Mouse (Mus musculus): ENCODE measurements around the gene Dysf. TPM values are rescaled to one million over a fixed set of nuclear protein-coding genes. Genes with fewer than 3 reads are reported as not detected.
"Not testable (repeated sequence)": the region's sequence is repeated elsewhere in the genome, so short reads cannot be mapped to it uniquely, and the experiment has no call there.

Gene Dysf
- polyA plus RNA-seq, 1 experiment from 2014 or later = 13.1 TPM

DNA sequence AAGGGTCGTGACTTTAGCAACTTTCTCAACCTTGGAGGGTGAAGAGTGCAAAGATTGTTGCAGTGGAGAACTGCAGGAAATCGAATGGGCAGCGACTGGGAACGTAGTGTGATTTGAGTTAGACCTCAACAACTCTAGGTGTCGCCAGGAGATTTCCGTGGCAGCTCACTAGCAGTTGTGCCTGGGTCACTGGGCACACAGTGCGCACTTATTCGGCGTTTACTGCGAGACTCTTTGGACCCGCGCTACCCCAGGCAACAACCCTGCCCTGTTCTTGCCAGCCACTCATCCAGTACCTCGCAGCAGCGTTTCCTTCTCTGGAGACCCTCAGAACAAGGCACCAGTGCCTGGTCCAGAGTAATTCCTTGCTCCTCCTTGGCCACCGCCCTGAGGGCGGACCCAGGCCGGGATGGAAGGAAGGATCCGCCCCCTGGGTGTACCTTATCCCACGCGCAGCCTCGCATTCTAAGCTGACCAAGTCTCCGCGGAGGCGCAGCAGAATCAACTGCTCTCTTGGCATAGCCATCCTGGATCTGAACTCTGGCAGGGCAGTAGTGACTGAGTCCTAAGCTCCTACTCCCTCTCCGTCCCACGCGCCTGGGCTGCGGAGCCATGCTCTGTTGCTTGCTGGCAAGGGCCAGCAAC is 10.6 kb downstream of the Dysf start:
- Histone ChIP-seq H3K4me3 (peak overlapping the region; percentile 52), H3K9ac (peak overlapping the region; percentile 77), H3K4me1 (peaks cover 69% of the 10 kb centered on the region), H3K9me3 (no peaks in the 10 kb centered on the region), H3K4me2 (peak overlapping the region; percentile 78), H3K27ac (replicated peaks) (peak overlapping the region; percentile 51), H3K27me3 (replicated peaks) (no peaks in the 10 kb centered on the region), H3K36me3 (peaks cover 4% of the 10 kb centered on the region; the same call in 1 of the 2 replicates)
- 2% methylated on average over 28 of the region's 28 CpGs for WGBS
- ATAC-seq (ENCODE audit: extremely low read depth, insufficient number of reproducible peaks, low FRiP score, low TSS enrichment) = peak; percentile 29; the same call in 1 of the 2 replicates

DNA sequence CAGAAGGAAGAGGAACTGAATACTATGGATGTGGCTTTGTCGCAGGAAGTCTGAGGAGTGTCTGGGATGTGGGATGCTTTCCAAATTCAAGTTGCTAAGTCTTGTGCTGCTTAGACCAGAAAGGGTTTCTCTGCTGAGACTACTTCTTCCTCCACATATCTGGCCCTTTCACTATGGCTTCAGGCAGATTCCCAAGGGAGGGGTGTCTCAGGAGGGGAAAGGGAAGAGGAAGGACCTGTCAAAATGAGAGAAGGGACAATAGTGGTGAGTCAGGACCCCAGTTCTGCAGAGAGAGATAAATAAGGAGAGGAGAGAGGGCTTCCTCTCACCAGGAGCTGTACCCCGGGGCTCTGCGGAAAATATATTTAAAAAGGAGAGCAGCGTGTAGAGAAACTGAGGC is 11.6 kb downstream of the Dysf start:
- Histone ChIP-seq H3K4me1 (peaks cover 61% of the 10 kb centered on the region), H3K27ac (replicated peaks) (peak overlapping the region; percentile 51; the same call in 1 of the 2 replicates), H3K9me3 (no peaks in the 10 kb centered on the region), H3K36me3 (peaks cover 4% of the 10 kb centered on the region; the same call in 1 of the 2 replicates), H3K9ac (peak overlapping the region; percentile 29; the same call in 1 of the 2 replicates), H3K27me3 (replicated peaks) (no peaks in the 10 kb centered on the region), H3K4me3 (peak overlapping the region; percentile 52), H3K4me2 (peak overlapping the region; percentile 78)
- 65% methylated on average over 4 of the region's 4 CpGs for WGBS
- ATAC-seq (ENCODE audit: extremely low read depth, insufficient number of reproducible peaks, low FRiP score, low TSS enrichment) = no peak

DNA sequence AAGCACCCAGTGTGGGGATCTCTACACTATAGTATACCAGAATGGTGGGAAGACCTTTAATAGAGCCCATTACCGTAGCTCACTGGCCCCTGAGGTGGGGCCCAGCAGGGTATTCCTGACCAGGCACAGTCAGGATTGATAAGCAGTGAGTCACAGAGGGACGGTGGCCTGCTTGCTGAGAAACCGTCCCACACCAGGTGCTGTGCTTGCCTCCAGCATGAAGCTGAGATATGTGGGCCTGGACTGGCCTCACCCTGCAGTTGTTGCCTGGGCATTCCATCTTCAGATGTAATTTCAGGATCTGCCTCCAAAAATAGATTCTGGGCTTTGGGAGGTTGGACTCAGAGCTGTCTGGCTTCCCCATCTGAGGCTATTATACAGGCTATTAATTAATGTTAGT is 13.6 kb downstream of the Dysf start:
- no peaks in the 10 kb centered on the region for H3K9me3 ChIP-seq
- H3K36me3 ChIP-seq = peaks cover 18% of the 10 kb centered on the region
- 25% methylated on average over 3 of the region's 3 CpGs for WGBS
- peak overlapping the region; percentile 73 for H3K27ac ChIP-seq (replicated peaks)
- H3K4me2 ChIP-seq = peak overlapping the region; percentile 78
- H3K4me1 ChIP-seq = peaks cover 48% of the 10 kb centered on the region
- 0 out of 2 replicates have a peak overlapping the region, but pooled peaks have one; percentile 4 for H3K4me3 ChIP-seq
- H3K27me3 ChIP-seq (replicated peaks) = no peaks in the 10 kb centered on the region
- no peak overlapping the region for H3K9ac ChIP-seq
- no peak; the same call in 1 of the 2 replicates for ATAC-seq (ENCODE audit: extremely low read depth, insufficient number of reproducible peaks, low FRiP score, low TSS enrichment)

DNA sequence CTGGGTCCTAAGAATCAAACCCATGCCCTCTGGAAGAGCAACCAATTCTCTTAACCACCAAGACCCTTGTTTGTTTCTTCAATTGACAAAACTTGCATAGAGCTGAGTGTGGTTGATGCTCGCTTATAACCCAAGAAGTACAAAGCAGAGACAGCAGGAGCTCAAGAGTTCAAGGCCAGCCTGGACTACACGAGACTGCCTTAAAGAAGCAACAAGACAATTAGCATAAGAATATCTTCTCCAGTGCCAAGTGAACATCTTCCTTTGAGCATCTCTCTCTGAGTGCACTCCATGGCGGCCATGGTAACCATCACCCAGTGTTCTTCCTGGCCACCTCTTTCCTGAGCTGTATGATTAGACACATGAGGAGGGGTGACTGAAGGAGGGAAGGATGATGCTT is 17.2 kb downstream of the Dysf start:
- peaks cover 19% of the 10 kb centered on the region for H3K36me3 ChIP-seq
- H3K4me1 ChIP-seq = peaks cover 36% of the 10 kb centered on the region
- no peak overlapping the region for H3K4me2 ChIP-seq
- H3K9me3 ChIP-seq = no peaks in the 10 kb centered on the region
- H3K27me3 ChIP-seq (replicated peaks) = no peaks in the 10 kb centered on the region
- H3K4me3 ChIP-seq = no peak overlapping the region
- no peak for ATAC-seq (ENCODE audit: extremely low read depth, insufficient number of reproducible peaks, low FRiP score, low TSS enrichment)
- no peak overlapping the region for H3K27ac ChIP-seq (replicated peaks)
- WGBS = 82% methylated on average over 3 of the region's 3 CpGs
- no peak overlapping the region for H3K9ac ChIP-seq

DNA sequence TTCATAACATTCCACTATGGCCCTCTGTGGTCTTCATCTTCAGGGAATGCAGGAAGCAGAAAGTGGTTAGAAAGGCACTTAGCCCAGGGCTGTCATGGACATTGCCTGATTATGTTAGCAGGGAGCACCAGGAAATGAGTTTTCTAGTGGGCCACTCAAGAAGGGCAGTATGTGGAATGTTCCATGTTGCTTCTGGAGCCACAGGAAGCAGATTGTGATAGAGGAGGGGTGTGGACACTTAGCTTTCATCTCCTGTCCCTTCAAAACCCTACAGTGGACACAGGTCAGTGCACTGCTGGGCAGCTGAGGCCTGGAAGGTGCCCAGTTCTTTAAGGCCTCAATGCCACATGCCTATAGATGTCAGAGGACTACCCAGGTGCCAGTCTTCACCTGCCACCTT is 20.4 kb downstream of the Dysf start:
- Histone ChIP-seq H3K9ac (no peak overlapping the region), H3K4me3 (no peak overlapping the region), H3K4me1 (peaks cover 12% of the 10 kb centered on the region), H3K36me3 (peaks cover 18% of the 10 kb centered on the region), H3K4me2 (no peak overlapping the region), H3K27ac (replicated peaks) (peak overlapping the region; percentile 29; the same call in 1 of the 2 replicates), H3K9me3 (no peaks in the 10 kb centered on the region), H3K27me3 (replicated peaks) (no peaks in the 10 kb centered on the region)
- ATAC-seq (ENCODE audit: extremely low read depth, insufficient number of reproducible peaks, low FRiP score, low TSS enrichment) = no peak

DNA sequence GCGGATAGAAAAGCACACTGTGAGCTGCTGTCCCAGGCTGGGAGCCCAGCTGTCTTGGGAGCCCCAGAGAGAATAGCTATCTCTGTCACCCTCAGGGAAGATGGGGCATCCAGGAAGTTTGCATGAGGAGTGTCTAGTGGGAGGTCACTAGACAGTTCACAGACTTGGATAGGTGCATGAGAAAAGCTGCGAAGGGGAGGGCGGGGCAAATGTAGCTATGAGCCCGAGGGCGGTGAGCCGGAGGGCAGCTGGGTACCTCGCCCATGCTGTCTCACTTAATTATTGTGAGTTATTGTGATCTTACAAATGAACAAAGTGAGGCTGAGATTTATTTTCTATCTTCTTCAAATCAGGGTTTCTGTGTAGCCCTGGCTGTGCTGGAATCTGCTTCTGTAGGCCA is 21.4 kb downstream of the Dysf start:
- Histone ChIP-seq H3K27me3 (replicated peaks) (no peaks in the 10 kb centered on the region), H3K4me2 (no peak overlapping the region), H3K4me3 (no peak overlapping the region), H3K9me3 (0 out of 2 replicates have a peak, but pooled peaks cover 3% of the 10 kb centered on the region), H3K4me1 (peaks cover 12% of the 10 kb centered on the region), H3K36me3 (peaks cover 18% of the 10 kb centered on the region), H3K9ac (no peak overlapping the region), H3K27ac (replicated peaks) (no peak overlapping the region)
- ATAC-seq (ENCODE audit: extremely low read depth, insufficient number of reproducible peaks, low FRiP score, low TSS enrichment) = no peak
- WGBS = 84% methylated on average over 7 of the region's 7 CpGs

DNA sequence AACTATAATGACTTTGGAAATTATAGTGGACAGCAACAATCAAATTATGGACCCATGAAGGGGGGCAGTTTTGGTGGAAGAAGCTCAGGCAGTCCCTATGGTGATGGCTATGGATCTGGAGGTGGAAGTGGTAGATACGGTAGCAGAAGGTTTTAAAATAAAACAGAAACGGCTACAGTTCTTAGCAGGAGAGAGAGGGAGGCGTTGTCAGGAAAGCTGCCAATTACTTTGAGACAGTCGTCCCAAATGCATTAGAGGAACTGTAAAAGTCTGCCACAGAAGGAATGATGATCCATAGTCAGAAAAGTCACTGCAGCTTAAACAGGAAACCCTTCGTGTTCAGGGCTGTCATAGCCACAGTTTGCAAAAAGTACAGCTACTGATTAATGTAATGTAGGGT is 24.1 kb downstream of the Dysf start:
- H3K27me3 ChIP-seq (replicated peaks); H3K36me3 ChIP-seq; H3K9ac ChIP-seq; H3K4me2 ChIP-seq; H3K4me3 ChIP-seq; H3K27ac ChIP-seq (replicated peaks); ATAC-seq (ENCODE audit: extremely low read depth, insufficient number of reproducible peaks, low FRiP score, low TSS enrichment); H3K9me3 ChIP-seq: not testable (repeated sequence)
- H3K4me1 ChIP-seq = peaks cover 12% of the 10 kb centered on the region
- WGBS = 49% methylated on average over 5 of the region's 5 CpGs

DNA sequence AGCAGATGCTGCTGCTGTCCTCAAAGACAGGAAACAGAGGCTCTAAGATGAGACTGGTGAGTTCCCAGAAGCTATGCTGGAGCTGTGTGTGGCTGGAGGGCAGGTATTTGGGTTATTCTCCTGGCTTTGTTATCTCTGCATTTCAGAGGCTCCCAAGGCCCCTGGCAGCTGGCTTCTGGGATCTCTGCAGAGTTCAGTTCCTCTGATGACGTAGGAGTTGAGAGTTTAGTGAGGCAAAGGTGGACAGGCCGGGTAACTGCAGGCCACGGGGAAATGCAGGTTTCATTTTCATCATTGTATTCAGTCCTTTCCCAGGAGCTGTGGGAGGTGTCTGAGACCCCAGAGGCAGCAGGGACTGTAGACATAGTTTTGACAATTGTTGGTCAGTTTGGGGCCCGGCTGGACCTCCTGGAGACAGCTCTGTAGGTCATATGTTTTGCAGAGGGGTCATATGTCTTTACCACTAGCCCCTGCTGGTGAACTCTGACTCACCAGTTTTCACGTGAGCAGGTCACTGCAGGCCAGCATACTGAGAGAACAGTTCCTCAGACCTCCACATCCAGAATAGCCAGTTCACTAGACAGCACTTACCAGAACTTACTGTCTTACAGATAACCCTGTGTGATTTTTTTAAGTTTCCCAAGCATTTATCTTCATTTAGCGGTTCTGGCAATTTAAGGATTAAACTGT is 35.0 kb downstream of the Dysf start:
- Histone ChIP-seq H3K27me3 (replicated peaks) (no peaks in the 10 kb centered on the region), H3K4me3 (no peak overlapping the region), H3K4me1 (no peaks in the 10 kb centered on the region), H3K9ac (no peak overlapping the region), H3K4me2 (no peak overlapping the region), H3K9me3 (no peaks in the 10 kb centered on the region), H3K27ac (replicated peaks) (no peak overlapping the region), H3K36me3 (peaks cover 57% of the 10 kb centered on the region)
- 72% methylated on average over 6 of the region's 6 CpGs for WGBS
- no peak for ATAC-seq (ENCODE audit: extremely low read depth, insufficient number of reproducible peaks, low FRiP score, low TSS enrichment)

DNA sequence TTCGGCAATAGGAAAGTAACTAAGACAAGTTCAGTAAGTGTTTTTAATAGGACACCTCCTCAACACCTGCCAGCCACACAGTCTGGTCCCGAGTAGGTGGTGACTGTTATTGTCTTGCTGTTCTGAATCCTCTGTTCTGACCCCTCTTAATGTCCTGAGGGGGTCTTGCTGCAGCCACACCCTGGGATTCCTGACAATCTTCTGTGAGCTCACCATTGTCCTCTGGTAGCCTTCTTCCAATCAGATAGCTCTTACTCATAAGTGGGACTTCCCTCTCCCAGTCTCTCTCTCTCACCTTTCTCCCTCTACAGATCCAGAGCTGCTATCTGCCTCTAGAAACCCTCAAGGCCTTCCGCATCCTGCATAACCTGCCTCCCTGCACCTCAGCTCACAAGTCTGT is 36.3 kb downstream of the Dysf start:
- Histone ChIP-seq H3K4me1 (no peaks in the 10 kb centered on the region), H3K4me3 (no peak overlapping the region), H3K4me2 (no peak overlapping the region), H3K9me3 (no peaks in the 10 kb centered on the region), H3K27me3 (replicated peaks) (no peaks in the 10 kb centered on the region), H3K9ac (no peak overlapping the region), H3K27ac (replicated peaks) (no peak overlapping the region), H3K36me3 (peaks cover 48% of the 10 kb centered on the region)
- 72% methylated on average over 3 of the region's 3 CpGs for WGBS
- ATAC-seq (ENCODE audit: extremely low read depth, insufficient number of reproducible peaks, low FRiP score, low TSS enrichment) = no peak

DNA sequence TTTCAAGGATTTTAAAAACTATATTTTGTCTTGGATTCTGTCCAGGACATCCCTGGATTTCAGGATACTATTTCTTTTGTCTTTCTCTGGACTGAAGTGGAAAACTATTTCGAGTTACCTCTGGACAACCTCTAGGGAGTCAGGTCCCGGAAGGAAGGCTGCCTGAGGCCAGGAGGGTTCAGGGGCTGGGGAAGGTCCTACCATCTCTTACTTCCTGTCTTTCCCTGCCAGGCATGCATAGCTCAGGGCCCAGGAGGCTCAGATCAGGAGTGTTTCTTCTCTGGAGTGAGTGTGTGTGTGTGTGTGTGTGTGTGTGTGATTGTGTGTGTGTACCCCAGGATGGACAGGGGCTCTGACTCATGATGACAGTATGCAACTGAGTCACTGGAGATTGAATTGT is 40.5 kb downstream of the Dysf start:
- Histone ChIP-seq H3K27me3 (replicated peaks) (no peaks in the 10 kb centered on the region), H3K4me2 (no peak overlapping the region), H3K9me3 (no peaks in the 10 kb centered on the region), H3K4me3 (no peak overlapping the region), H3K4me1 (peaks cover 19% of the 10 kb centered on the region), H3K36me3 (peaks cover 15% of the 10 kb centered on the region), H3K9ac (no peak overlapping the region), H3K27ac (replicated peaks) (peak overlapping the region; percentile 63)
- no peak for ATAC-seq (ENCODE audit: extremely low read depth, insufficient number of reproducible peaks, low FRiP score, low TSS enrichment)
- WGBS = 57% methylated on average over 2 of the region's 2 CpGs

DNA sequence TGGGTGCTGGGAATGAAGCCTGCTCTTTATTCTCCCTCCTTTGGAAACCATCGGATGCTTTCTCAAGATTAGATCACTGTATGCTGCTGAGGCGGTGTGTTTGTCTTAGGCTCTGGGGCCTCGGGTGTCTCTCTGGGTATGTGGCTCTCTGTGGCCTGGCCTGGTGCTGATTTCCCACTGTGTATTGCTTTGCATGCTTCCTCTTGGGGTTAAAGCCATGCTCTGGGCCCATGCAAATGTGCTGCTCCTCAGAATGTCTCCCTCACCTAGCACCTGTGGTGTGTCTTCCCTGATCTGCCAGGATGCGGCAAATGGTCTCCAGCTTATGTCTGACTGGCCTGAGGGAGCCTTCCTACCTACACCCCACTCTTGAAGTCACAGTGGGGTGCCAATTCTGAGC is 41.8 kb downstream of the Dysf start:
- peaks cover 24% of the 10 kb centered on the region for H3K4me1 ChIP-seq
- peaks cover 1% of the 10 kb centered on the region; the same call in 1 of the 2 replicates for H3K36me3 ChIP-seq
- no peak overlapping the region for H3K4me2 ChIP-seq
- no peak overlapping the region for H3K27ac ChIP-seq (replicated peaks)
- ATAC-seq (ENCODE audit: extremely low read depth, insufficient number of reproducible peaks, low FRiP score, low TSS enrichment) = no peak
- no peaks in the 10 kb centered on the region for H3K9me3 ChIP-seq
- no peaks in the 10 kb centered on the region for H3K27me3 ChIP-seq (replicated peaks)
- H3K4me3 ChIP-seq = no peak overlapping the region
- no peak overlapping the region for H3K9ac ChIP-seq
- WGBS = 77% methylated on average over 4 of the region's 4 CpGs

DNA sequence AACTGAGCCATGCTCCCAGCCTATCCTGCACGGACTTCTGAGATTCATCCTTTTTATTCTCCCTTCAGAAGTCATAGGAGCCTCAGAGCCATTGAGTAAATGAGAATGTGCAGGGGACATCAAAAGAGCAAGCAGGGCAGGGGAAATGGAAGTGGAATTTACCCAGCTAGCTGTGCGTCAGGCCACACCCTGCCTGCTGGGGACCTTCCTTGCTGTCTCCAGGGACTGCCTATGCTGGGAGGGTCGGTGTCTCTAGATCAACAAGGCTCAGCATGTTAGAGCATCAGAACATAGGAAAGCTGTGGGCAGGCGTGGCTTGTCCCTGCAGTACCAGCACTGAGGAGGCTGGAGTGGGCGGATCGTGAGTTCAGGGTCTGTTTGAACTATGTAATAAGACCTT is 42.6 kb downstream of the Dysf start:
- Histone ChIP-seq H3K4me1 (peaks cover 28% of the 10 kb centered on the region), H3K9ac (0 out of 2 replicates have a peak overlapping the region, but pooled peaks have one; percentile 9), H3K36me3 (no peaks in the 10 kb centered on the region), H3K4me3 (no peak overlapping the region), H3K9me3 (no peaks in the 10 kb centered on the region), H3K27me3 (replicated peaks) (no peaks in the 10 kb centered on the region), H3K27ac (replicated peaks) (no peak overlapping the region), H3K4me2 (no peak overlapping the region)
- ATAC-seq (ENCODE audit: extremely low read depth, insufficient number of reproducible peaks, low FRiP score, low TSS enrichment) = no peak
- WGBS = 52% methylated on average over 6 of the region's 6 CpGs

Measured in heart, embryonic 13.5 days (tissue).